Mouse (Mus musculus): ENCODE data around the gene Rbfox3. TPM values are rescaled to one million over a fixed set of nuclear protein-coding genes. Genes with fewer than 3 reads are reported as not detected.

The Rbfox3 gene
- polyA plus RNA-seq, 1 experiment from 2014 or later, result 31.7 TPM

DNA sequence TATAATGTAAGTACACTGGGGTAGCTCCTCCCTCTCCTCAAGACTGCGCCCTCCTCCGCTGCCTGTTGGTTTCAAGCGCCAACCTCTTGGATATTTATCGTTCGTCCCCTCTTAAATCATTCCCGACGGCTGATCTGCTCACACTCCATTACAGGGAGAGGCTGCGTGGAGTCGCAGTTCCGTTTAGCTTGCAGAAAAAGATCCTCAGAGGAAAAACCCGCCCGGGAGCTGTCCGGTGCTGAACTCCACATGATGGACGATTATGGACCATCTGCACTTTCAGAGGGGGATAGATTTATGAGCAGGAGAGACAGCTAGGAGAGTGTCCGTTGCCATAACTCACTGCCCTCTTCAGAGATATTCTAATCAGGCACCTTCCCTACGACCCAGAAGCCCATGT, 226.0 kb downstream of the Rbfox3 start:
- Histone ChIP-seq H3K4me1 (ENCODE audit: control insufficient read depth, insufficient read depth, low read length) (peaks cover 19% of the 10 kb centered on the region), H3K36me3 (ENCODE audit: control insufficient read depth, insufficient read depth, low read length) (no peaks in the 10 kb centered on the region), H3K4me3 (replicated peaks; ENCODE audit: low read depth, low read length) (no peak overlapping the region), H3K27me3 (ENCODE audit: control insufficient read depth, insufficient read depth, low read length) (no peaks in the 10 kb centered on the region), H3K27ac (replicated peaks; ENCODE audit: low read depth, low read length) (peak overlapping the region; percentile 37; the same call in 1 of the 2 replicates), H3K9ac (replicated peaks; ENCODE audit: low read length) (no peak overlapping the region), H3K9me3 (ENCODE audit: control insufficient read depth, low read length) (no peaks in the 10 kb centered on the region), H3K4me2 (ENCODE audit: low read length) (0 out of 2 replicates have a peak overlapping the region, but pooled peaks have one; percentile 15)
- 10% methylated on average over 16 of the region's 16 CpGs for WGBS
- ATAC-seq (ENCODE audit: low FRiP score, low TSS enrichment), result no peak
- DNase-seq, result peak; percentile 51

DNA sequence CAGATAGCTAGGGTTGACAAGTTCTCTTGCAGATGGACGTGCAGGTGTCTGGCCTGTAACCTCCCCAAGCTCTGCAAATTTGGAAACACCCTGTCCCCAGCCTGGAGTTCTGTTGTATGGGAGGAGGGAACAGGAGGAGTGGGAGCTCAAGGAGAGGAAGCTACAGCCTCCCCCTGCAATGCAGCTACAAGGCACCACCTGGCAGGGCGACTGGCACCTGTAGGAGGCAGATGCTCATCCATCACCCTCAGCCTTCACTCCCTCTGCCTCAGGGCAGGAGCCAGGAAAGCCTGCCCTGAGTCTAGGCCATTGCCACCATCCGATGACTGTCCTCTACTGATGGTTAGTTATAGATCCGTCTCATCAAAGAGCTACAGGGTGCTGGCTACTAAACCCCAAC, 226.7 kb downstream of the Rbfox3 start:
- DNase-seq (no peak), ATAC-seq (ENCODE audit: low FRiP score, low TSS enrichment) (no peak)
- Histone ChIP-seq H3K36me3 (ENCODE audit: control insufficient read depth, insufficient read depth, low read length) (no peaks in the 10 kb centered on the region), H3K27me3 (ENCODE audit: control insufficient read depth, insufficient read depth, low read length) (no peaks in the 10 kb centered on the region), H3K4me1 (ENCODE audit: control insufficient read depth, insufficient read depth, low read length) (peaks cover 27% of the 10 kb centered on the region), H3K4me3 (replicated peaks; ENCODE audit: low read depth, low read length) (no peak overlapping the region), H3K9ac (replicated peaks; ENCODE audit: low read length) (no peak overlapping the region), H3K9me3 (ENCODE audit: control insufficient read depth, low read length) (no peaks in the 10 kb centered on the region), H3K4me2 (ENCODE audit: low read length) (no peak overlapping the region), H3K27ac (replicated peaks; ENCODE audit: low read depth, low read length) (no peak overlapping the region)
- WGBS, result 85% methylated on average over 4 of the region's 4 CpGs

- Histone ChIP-seq H3K27me3 (ENCODE audit: control insufficient read depth, insufficient read depth, low read length) (no peaks in the 10 kb centered on the region), H3K9me3 (ENCODE audit: control insufficient read depth, low read length) (no peaks in the 10 kb centered on the region), H3K4me3 (replicated peaks; ENCODE audit: low read depth, low read length) (no peak overlapping the region), H3K4me2 (ENCODE audit: low read length) (no peak overlapping the region), H3K36me3 (ENCODE audit: control insufficient read depth, insufficient read depth, low read length) (no peaks in the 10 kb centered on the region), H3K9ac (replicated peaks; ENCODE audit: low read length) (no peak overlapping the region), H3K27ac (replicated peaks; ENCODE audit: low read depth, low read length) (peak overlapping the region; percentile 57), H3K4me1 (ENCODE audit: control insufficient read depth, insufficient read depth, low read length) (peaks cover 42% of the 10 kb centered on the region)
- WGBS, result 79% methylated on average over 10 of the region's 10 CpGs
- no peak for ATAC-seq (ENCODE audit: low FRiP score, low TSS enrichment)
- DNase-seq, result no peak
These were observed 230.7 kb downstream of the Rbfox3 start for GRCm38 (mm10) chr11:118680699-118681098.

DNA sequence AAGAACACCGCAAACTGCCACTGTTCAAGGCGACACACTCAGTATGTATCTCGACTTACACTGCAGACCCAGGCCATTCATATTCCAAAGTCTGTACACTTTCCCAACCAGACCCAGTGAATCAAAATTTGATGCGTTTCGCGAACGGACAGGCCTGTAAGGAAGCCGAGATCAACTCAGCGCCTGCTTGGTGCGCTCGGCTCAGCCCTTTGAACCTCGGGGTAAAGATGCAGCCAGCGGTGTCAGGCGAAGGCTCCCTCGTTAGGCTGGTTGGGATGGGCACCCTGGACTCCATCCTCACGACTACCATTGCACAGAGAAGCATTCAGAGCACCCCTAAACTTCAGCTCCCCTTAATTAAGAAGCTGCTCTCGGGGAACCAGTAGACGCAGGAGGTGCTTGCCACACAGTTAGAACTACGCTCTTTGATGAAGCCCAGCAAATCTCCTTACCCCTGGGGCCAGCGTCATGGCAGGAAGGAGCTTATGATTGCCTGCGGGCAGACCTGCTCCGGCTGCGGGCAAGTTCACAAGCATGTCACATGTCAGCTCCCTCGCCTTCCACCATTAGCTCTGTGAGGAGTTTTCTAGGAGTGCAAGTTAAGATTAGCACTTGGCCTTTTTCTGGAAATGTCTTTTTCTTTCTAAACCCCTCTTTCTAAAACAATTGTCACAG, 231.5 kb downstream of the Rbfox3 start:
- Histone ChIP-seq H3K36me3 (ENCODE audit: control insufficient read depth, insufficient read depth, low read length) (no peaks in the 10 kb centered on the region), H3K27me3 (ENCODE audit: control insufficient read depth, insufficient read depth, low read length) (no peaks in the 10 kb centered on the region), H3K4me1 (ENCODE audit: control insufficient read depth, insufficient read depth, low read length) (peaks cover 38% of the 10 kb centered on the region), H3K4me3 (replicated peaks; ENCODE audit: low read depth, low read length) (no peak overlapping the region), H3K27ac (replicated peaks; ENCODE audit: low read depth, low read length) (peak overlapping the region; percentile 57), H3K4me2 (ENCODE audit: low read length) (0 out of 2 replicates have a peak overlapping the region, but pooled peaks have one; percentile 17), H3K9ac (replicated peaks; ENCODE audit: low read length) (no peak overlapping the region), H3K9me3 (ENCODE audit: control insufficient read depth, low read length) (no peaks in the 10 kb centered on the region)
- ATAC-seq (ENCODE audit: low FRiP score, low TSS enrichment), result no peak
- 50% methylated on average over 24 of the region's 24 CpGs for WGBS
- peak; percentile 71 for DNase-seq

GRCm38 (mm10) chr11:118678515-118679104, 232.8 kb downstream of the Rbfox3 start:
- ATAC-seq (ENCODE audit: low FRiP score, low TSS enrichment) (no peak), DNase-seq (peak; percentile 59)
- no peak overlapping the region for H3K9ac ChIP-seq (replicated peaks; ENCODE audit: low read length)
- no peaks in the 10 kb centered on the region for H3K36me3 ChIP-seq (ENCODE audit: control insufficient read depth, insufficient read depth, low read length)
- H3K4me1 ChIP-seq (ENCODE audit: control insufficient read depth, insufficient read depth, low read length), result peaks cover 38% of the 10 kb centered on the region
- H3K4me2 ChIP-seq (ENCODE audit: low read length), result 0 out of 2 replicates have a peak overlapping the region, but pooled peaks have one; percentile 1
- WGBS, result 12% methylated on average over 20 of the region's 20 CpGs
- no peaks in the 10 kb centered on the region for H3K9me3 ChIP-seq (ENCODE audit: control insufficient read depth, low read length)
- H3K4me3 ChIP-seq (replicated peaks; ENCODE audit: low read depth, low read length), result no peak overlapping the region
- no peaks in the 10 kb centered on the region for H3K27me3 ChIP-seq (ENCODE audit: control insufficient read depth, insufficient read depth, low read length)
- H3K27ac ChIP-seq (replicated peaks; ENCODE audit: low read depth, low read length), result 0 out of 2 replicates have a peak overlapping the region, but pooled peaks have one; percentile 49

- Histone ChIP-seq H3K4me2 (ENCODE audit: low read length) (no peak overlapping the region), H3K9ac (replicated peaks; ENCODE audit: low read length) (no peak overlapping the region), H3K36me3 (ENCODE audit: control insufficient read depth, insufficient read depth, low read length) (no peaks in the 10 kb centered on the region), H3K4me3 (replicated peaks; ENCODE audit: low read depth, low read length) (no peak overlapping the region), H3K27ac (replicated peaks; ENCODE audit: low read depth, low read length) (no peak overlapping the region), H3K9me3 (ENCODE audit: control insufficient read depth, low read length) (no peaks in the 10 kb centered on the region), H3K4me1 (ENCODE audit: control insufficient read depth, insufficient read depth, low read length) (peaks cover 38% of the 10 kb centered on the region), H3K27me3 (ENCODE audit: control insufficient read depth, insufficient read depth, low read length) (no peaks in the 10 kb centered on the region)
- 63% methylated on average over 8 of the region's 8 CpGs for WGBS
- ATAC-seq (ENCODE audit: low FRiP score, low TSS enrichment), result no peak
- no peak for DNase-seq
These were observed 234.1 kb downstream of the Rbfox3 start for GRCm38 (mm10) chr11:118677277-118677676.

GRCm38 (mm10) chr11:118676364-118676763, 235.0 kb downstream of the Rbfox3 start:
- Histone ChIP-seq H3K27me3 (ENCODE audit: control insufficient read depth, insufficient read depth, low read length) (no peaks in the 10 kb centered on the region), H3K4me1 (ENCODE audit: control insufficient read depth, insufficient read depth, low read length) (peaks cover 39% of the 10 kb centered on the region), H3K4me3 (replicated peaks; ENCODE audit: low read depth, low read length) (no peak overlapping the region), H3K9ac (replicated peaks; ENCODE audit: low read length) (no peak overlapping the region), H3K36me3 (ENCODE audit: control insufficient read depth, insufficient read depth, low read length) (no peaks in the 10 kb centered on the region), H3K27ac (replicated peaks; ENCODE audit: low read depth, low read length) (no peak overlapping the region), H3K4me2 (ENCODE audit: low read length) (no peak overlapping the region), H3K9me3 (ENCODE audit: control insufficient read depth, low read length) (no peaks in the 10 kb centered on the region)
- ATAC-seq (ENCODE audit: low FRiP score, low TSS enrichment) (no peak), DNase-seq (no peak)
- 82% methylated on average over 7 of the region's 7 CpGs for WGBS

- Histone ChIP-seq H3K27ac (replicated peaks; ENCODE audit: low read depth, low read length) (no peak overlapping the region), H3K4me1 (ENCODE audit: control insufficient read depth, insufficient read depth, low read length) (peaks cover 23% of the 10 kb centered on the region), H3K9ac (replicated peaks; ENCODE audit: low read length) (no peak overlapping the region), H3K4me2 (ENCODE audit: low read length) (no peak overlapping the region), H3K27me3 (ENCODE audit: control insufficient read depth, insufficient read depth, low read length) (no peaks in the 10 kb centered on the region), H3K9me3 (ENCODE audit: control insufficient read depth, low read length) (no peaks in the 10 kb centered on the region), H3K36me3 (ENCODE audit: control insufficient read depth, insufficient read depth, low read length) (no peaks in the 10 kb centered on the region), H3K4me3 (replicated peaks; ENCODE audit: low read depth, low read length) (no peak overlapping the region)
- DNase-seq (peak; percentile 44), ATAC-seq (ENCODE audit: low FRiP score, low TSS enrichment) (no peak)
- 82% methylated on average over 6 of the region's 6 CpGs for WGBS
These were observed 239.4 kb downstream of the Rbfox3 start for GRCm38 (mm10) chr11:118671958-118672357.

- no peak overlapping the region for H3K27ac ChIP-seq (replicated peaks; ENCODE audit: low read depth, low read length)
- DNase-seq, result no peak
- no peaks in the 10 kb centered on the region for H3K27me3 ChIP-seq (ENCODE audit: control insufficient read depth, insufficient read depth, low read length)
- H3K9ac ChIP-seq (replicated peaks; ENCODE audit: low read length), result no peak overlapping the region
- 84% methylated on average over 6 of the region's 6 CpGs for WGBS
- ATAC-seq (ENCODE audit: low FRiP score, low TSS enrichment), result no peak
- no peak overlapping the region for H3K4me3 ChIP-seq (replicated peaks; ENCODE audit: low read depth, low read length)
- no peaks in the 10 kb centered on the region for H3K9me3 ChIP-seq (ENCODE audit: control insufficient read depth, low read length)
- no peaks in the 10 kb centered on the region for H3K36me3 ChIP-seq (ENCODE audit: control insufficient read depth, insufficient read depth, low read length)
- no peak overlapping the region for H3K4me2 ChIP-seq (ENCODE audit: low read length)
- H3K4me1 ChIP-seq (ENCODE audit: control insufficient read depth, insufficient read depth, low read length), result peaks cover 27% of the 10 kb centered on the region
These were observed 240.2 kb downstream of the Rbfox3 start for GRCm38 (mm10) chr11:118671216-118671615.
